Mouse (Mus musculus) brain, embryonic 14.5 days (tissue): ENCODE results near the gene Rb1.

Experiments
- CTCF ChIP-seq: fragments of 200-500 bp; IDR thresholded peaks from 2 replicates; pipeline ENCODE4 v1.5.1; 2012; ENCODE audit warnings: inconsistent platforms, mild to moderate bottlenecking, moderate library complexity, borderline replicate concordance; ENCODE audit not compliant: insufficient read depth, insufficient read length; ENCODE audit errors: extremely low read depth
- POLR2A ChIP-seq: fragments of 200-500 bp; IDR thresholded peaks from 2 replicates; pipeline ENCODE4 v1.6.1; 2012; ENCODE audit warnings: mild to moderate bottlenecking, inconsistent platforms, borderline replicate concordance; ENCODE audit not compliant: poor library complexity, insufficient read depth, insufficient read length, severe bottlenecking; ENCODE audit errors: extremely low read depth

- TF ChIP-seq CTCF (no peak), POLR2A (no peak)
Measured at GRCm38 (mm10) chr14:73371577-73371976, 46.0 kb upstream of the Rb1 start.
